Mouse (Mus musculus) intestine, postnatal 0 days (tissue): ENCODE measurements at regions not wholly inside any gene's neighbourhood (a gene's known extent, or its start where the extent isn't known, plus 50 kb on each side); places are given as distances from the start of the nearest gene placed in this dataset.

Source experiments
- ATAC-seq: fragments of 200-750 bp; cut with Nextera tagmentation; 2 replicates; pipeline ENCODE4 v1.8.0; 2017; ENCODE audit warnings: mild to moderate bottlenecking, moderate TSS enrichment, moderate library complexity
- H3K27ac ChIP-seq: fragments of 300-500 bp; sonication (generic); 2 replicates; pipeline ENCODE4 v1.5.1; 2014; ENCODE audit warnings: mild to moderate bottlenecking, low read depth, low read length, moderate library complexity
- H3K27me3 ChIP-seq: fragments of 300-500 bp; sonication (generic); replicated peaks from 2 replicates; pipeline ENCODE4 v1.6.1; 2014; ENCODE audit warnings: low read length, mixed read lengths; ENCODE audit not compliant: control insufficient read depth, insufficient read depth
- H3K36me3 ChIP-seq: fragments of 300-500 bp; sonication (generic); 2 replicates; pipeline ENCODE4 v1.6.1; 2014; ENCODE audit warnings: mild to moderate bottlenecking, moderate library complexity; ENCODE audit not compliant: control insufficient read depth, insufficient read depth
- H3K4me1 ChIP-seq: fragments of 300-500 bp; sonication (generic); replicated peaks from 2 replicates; pipeline ENCODE4 v1.6.1; 2014; ENCODE audit warnings: antibody characterized with exemption, low read length, mixed read lengths; ENCODE audit not compliant: control insufficient read depth, insufficient read depth
- H3K4me2 ChIP-seq: fragments of 300-500 bp; sonication (generic); replicated peaks from 2 replicates; pipeline ENCODE4 v1.6.1; 2014; ENCODE audit warnings: low read depth, mild to moderate bottlenecking, moderate library complexity
- H3K4me3 ChIP-seq: fragments of 300-500 bp; sonication (generic); 2 replicates; pipeline ENCODE4 v1.5.1; 2014; ENCODE audit warnings: low read depth, low read length
- H3K9ac ChIP-seq: fragments of 300-500 bp; sonication (generic); 2 replicates; pipeline ENCODE4 v1.6.1; 2014; ENCODE audit warnings: mild to moderate bottlenecking, low read depth, low read length
- H3K9me3 ChIP-seq: fragments of 300-500 bp; sonication (generic); 2 replicates; pipeline ENCODE4 v1.6.1; 2016; ENCODE audit warnings: mixed run types; ENCODE audit not compliant: control insufficient read depth
- CTCF ChIP-seq: sonication (generic); IDR thresholded peaks from 2 replicates; pipeline ENCODE4 v1.5.1; 2016; ENCODE audit warnings: low read depth, mild to moderate bottlenecking, control low read depth, antibody characterized with exemption, moderate library complexity
- WGBS: fragments of 180-500 bp; shearing (Covaris S2); extraction: QIAGEN DNeasy Blood & Tissue Kit; methylation state at CpG from one replicate; pipeline ENCODE4 v1.1.7; 2014; 5-methylcytosine and 5-hydroxymethylcytosine counted together

DNA sequence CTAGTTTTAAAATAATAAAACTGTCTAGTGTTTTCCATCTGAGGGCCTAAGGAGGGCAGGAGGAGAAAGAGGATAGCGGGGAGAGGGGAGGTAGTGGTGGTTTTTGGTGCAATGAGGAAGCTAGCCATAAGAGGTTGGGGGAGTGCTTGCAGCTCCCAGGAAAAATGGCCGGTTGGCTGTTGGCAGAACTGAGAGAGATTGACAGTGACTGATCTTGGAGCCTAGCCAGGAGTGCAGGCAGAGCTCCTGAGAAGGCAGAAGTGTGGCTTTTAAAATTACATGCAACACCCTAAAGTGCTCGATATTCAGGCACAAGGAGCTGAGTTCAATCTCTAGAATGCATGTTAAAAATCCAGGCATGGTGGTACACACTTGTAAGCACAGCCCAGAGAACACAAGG, 938.3 kb upstream of the 2610301B20Rik start:
- H3K9ac ChIP-seq: no peak overlapping the region
- no peak for TF ChIP-seq CTCF
- H3K4me1 ChIP-seq: no peaks in the 10 kb centered on the region
- no peak overlapping the region for H3K27ac ChIP-seq
- no peak overlapping the region for H3K4me2 ChIP-seq
- H3K27me3 ChIP-seq: no peaks in the 10 kb centered on the region
- no peak for ATAC-seq
- no peaks in the 10 kb centered on the region for H3K36me3 ChIP-seq
- WGBS: 50% methylated on average over 3 of the region's 3 CpGs
- no peaks in the 10 kb centered on the region for H3K9me3 ChIP-seq
- H3K4me3 ChIP-seq: no peak overlapping the region

DNA sequence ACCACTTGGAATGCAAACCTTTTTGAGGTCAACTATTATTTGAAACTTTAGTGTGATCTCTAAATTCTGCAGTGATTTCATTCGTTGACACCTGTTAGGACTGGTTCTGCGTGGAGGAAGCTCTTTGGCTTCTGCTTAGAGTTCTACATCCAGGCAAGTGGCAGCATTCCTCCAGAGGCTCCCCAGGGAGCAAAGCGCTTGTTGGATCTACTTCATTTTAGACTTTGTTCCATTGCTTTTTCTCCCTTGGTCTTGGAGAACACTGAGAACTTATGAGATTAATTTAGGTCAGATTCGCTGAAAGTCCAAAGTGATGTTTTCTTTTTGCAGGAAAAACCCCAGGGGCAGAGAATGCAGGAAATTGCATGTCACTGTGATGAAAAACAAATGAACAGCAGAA, 922.9 kb upstream of the 2610301B20Rik start:
- no peak overlapping the region for H3K27ac ChIP-seq
- H3K4me1 ChIP-seq: no peaks in the 10 kb centered on the region
- no peak overlapping the region for H3K4me3 ChIP-seq
- 83% methylated on average over 4 of the region's 4 CpGs for WGBS
- no peak for TF ChIP-seq CTCF
- ATAC-seq: no peak
- H3K9me3 ChIP-seq: no peaks in the 10 kb centered on the region
- H3K9ac ChIP-seq: no peak overlapping the region
- H3K36me3 ChIP-seq: no peaks in the 10 kb centered on the region
- no peak overlapping the region for H3K4me2 ChIP-seq
- no peaks in the 10 kb centered on the region for H3K27me3 ChIP-seq

DNA sequence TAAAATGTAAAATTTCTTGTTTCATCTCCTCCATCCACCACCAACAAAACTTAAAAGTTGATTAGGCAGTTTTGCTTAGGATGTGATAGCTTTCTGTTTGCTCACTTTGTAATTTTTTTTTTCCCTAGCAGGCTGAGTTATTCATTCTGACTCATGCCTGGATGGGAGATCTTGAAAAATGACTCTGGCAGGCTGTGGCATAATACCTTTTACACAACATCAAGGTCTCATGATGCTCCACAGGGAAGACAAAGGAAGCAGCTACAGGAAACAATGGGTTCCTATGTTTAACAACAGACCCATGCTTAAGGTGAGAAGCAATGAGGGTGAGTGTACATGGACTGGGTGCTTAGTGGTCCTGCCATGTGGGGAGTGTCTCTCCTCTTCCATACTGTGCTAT, 899.7 kb upstream of the 2610301B20Rik start:
- Histone ChIP-seq H3K27me3 (no peaks in the 10 kb centered on the region), H3K27ac (no peak overlapping the region), H3K9ac (no peak overlapping the region), H3K4me1 (no peaks in the 10 kb centered on the region), H3K4me2 (no peak overlapping the region), H3K36me3 (no peaks in the 10 kb centered on the region), H3K4me3 (no peak overlapping the region), H3K9me3 (no peaks in the 10 kb centered on the region)
- TF ChIP-seq CTCF: no peak
- no peak for ATAC-seq

DNA sequence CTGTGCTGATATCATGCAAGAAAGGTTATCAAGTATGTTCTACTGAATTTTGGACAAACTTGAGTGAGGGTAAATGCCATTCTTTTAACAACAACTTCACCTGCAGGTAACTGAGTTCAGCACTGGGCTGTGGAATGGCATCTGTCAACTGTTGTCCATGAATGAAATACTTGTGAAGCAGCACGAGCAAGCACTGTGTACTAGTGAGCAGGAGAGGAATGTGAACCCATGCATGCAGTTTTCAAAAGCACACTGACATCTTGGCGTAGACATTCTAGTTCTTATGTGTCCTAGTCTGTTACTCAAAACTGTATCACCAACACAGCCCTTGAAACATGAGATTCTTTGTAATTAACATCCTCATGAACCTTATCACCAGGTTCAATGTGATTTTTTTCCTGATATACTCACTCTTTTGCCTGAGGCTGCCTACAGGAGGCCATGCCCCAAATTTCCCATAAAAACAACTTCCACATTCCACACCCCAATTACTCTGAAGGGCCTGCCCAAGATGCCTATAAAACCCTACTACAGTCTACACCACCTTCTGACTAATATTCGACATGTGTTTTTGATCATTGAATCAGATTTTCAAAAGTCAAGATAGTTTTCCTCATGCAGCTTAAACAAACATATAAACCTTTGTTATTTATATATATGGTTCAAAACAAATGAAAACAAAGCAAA, 892.8 kb upstream of the 2610301B20Rik start:
- ATAC-seq: no peak
- no peak for TF ChIP-seq CTCF
- Histone ChIP-seq H3K9me3 (no peaks in the 10 kb centered on the region), H3K4me1 (no peaks in the 10 kb centered on the region), H3K27me3 (no peaks in the 10 kb centered on the region), H3K4me3 (no peak overlapping the region), H3K36me3 (no peaks in the 10 kb centered on the region), H3K9ac (no peak overlapping the region), H3K27ac (no peak overlapping the region), H3K4me2 (no peak overlapping the region)
- WGBS: 79% methylated on average over 3 of the region's 3 CpGs

DNA sequence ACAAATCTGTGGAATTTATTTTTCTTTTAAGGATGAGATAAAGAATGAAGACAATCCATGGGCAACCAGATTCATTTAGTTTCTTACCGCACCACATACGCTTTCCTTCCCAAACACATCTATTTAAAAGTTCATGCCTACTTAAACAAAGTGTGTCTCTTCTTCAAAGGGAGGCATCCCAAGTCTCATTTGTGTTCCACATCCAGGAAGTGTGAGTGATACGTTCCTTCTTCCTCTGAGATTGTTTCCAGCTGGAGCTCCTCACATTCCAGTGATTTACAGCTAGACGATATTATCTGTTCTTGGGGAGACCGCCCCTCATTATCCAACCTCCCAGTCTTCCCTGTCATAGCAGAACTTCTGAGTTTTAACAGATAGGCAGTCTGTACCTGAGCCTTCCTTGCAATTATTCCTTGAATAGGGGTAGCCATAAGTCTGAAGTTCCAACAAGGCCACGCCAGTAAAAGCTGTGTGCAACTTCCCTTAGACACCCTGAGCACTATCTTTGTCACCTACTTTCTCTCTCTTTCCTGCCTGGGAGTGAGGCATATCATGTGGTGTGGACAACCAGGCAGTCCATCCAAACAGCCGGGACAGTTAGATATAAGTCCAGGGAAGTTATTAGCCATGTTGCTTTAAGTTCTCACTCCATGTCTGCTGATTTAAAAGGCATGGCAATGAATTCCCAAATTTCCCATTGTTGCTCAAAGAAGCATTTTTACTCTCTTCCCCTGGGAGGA, 891.3 kb upstream of the 2610301B20Rik start:
- Histone ChIP-seq H3K9ac (no peak overlapping the region), H3K36me3 (no peaks in the 10 kb centered on the region), H3K9me3 (no peaks in the 10 kb centered on the region), H3K4me3 (no peak overlapping the region), H3K4me2 (no peak overlapping the region), H3K27me3 (no peaks in the 10 kb centered on the region), H3K4me1 (no peaks in the 10 kb centered on the region), H3K27ac (no peak overlapping the region)
- no peak for ATAC-seq
- no peak for TF ChIP-seq CTCF
- WGBS: 64% methylated on average over 7 of the region's 7 CpGs

DNA sequence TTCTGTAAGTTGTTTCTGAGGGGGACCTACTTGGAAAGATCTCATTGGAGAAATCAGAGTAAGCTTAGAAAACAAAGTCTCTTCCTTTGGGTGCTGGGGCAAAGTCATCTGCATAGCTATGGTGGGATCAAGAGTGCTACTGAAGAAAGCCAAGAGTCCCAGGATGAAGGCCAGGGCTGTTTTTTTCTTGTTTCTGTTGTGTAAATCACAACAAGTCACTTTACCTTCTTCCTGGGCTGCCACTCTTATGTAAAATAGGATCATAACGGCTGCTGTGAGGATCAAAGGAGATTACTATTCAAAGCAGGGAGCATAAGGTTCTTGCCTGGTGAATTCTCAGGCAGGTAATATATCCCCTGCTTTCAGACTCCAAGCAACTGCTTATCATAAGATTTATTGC, 880.4 kb upstream of the 2610301B20Rik start:
- Histone ChIP-seq H3K27ac (no peak overlapping the region), H3K27me3 (no peaks in the 10 kb centered on the region), H3K9me3 (no peaks in the 10 kb centered on the region), H3K36me3 (no peaks in the 10 kb centered on the region), H3K9ac (no peak overlapping the region), H3K4me2 (no peak overlapping the region), H3K4me1 (no peaks in the 10 kb centered on the region), H3K4me3 (no peak overlapping the region)
- no peak for ATAC-seq
- no peak for TF ChIP-seq CTCF
- 43% methylated on average over 1 of the region's 1 CpGs for WGBS
